Mouse (Mus musculus) embryo, embryonic 11 days (tissue): Measurements from ENCODE around the gene Dpf3.
A peak's percentile ranks its signal among the peaks of the same experiment; 100 is the strongest.

Experiments
- DNase-seq: peaks from one replicate; pipeline ENCODE4 v3.0.0-alpha.2; 2015

The Dpf3 gene

DNA sequence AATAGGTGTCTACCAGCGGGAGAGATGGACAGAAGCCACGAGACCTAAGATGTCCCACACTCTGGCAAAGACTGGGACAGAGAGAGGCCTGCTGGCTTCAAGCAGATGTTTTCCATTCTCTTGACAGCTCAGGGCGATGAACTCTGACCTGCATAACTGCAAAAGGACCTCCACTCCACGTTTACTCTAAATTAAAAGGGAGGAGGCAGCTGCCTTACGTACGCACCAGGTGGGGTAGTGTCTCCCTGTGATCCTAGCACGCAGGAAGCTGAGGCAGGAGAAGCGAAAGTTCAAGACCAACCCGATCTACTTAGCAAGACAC is 8.4 kb upstream of the Dpf3 start:
- no peak for DNase-seq

- no peak for DNase-seq
These were observed 7.9 kb upstream of the Dpf3 start for GRCm38 (mm10) chr12:83495248-83495960.

DNA sequence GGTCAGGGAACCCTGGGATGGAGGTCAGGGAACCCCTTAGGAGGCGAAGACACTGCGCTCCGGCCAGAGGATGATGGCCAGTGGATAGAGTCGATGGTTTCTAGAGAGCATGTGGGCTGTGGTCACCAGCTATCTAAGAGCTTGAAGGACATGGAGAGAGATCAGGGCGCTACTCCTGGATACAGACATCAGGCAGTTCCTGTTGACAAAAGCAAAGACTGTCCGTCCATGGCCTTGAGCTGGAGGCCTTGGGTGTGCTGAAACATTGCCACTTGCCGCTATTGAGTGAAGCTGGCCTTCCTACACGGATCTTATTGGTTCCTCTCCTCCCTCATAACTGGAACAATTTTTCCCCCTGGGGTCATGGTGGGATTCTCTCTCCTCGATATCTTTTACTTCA is 6.7 kb upstream of the Dpf3 start:
- no peak for DNase-seq

DNA sequence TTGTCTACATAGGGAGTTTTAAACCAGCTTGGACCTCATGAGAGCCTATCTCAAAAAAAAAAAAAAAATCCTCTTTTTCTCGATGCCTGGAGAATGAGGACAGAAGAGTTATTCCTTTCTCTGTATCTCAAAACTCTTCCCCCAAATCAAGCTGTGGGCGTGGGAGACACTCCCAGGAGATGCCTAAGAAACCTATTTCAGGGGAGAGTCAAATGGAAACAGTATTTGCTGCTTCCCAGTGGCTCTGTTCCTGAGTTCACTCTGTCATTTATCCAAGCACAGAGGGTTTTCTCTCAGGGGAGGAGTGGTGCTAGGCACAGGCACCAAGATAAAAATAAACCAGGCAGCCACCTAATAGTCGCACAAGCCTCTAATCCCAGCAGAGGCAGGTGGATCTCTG is 5.3 kb upstream of the Dpf3 start:
- no peak for DNase-seq

- no peak for DNase-seq
These were observed 4.1 kb upstream of the Dpf3 start for GRCm38 (mm10) chr12:83491609-83492008.

- no peak for DNase-seq
These were observed 2.2 kb upstream of the Dpf3 start for GRCm38 (mm10) chr12:83489748-83490147.

GRCm38 (mm10) chr12:83488211-83488941 is 860 bp upstream of the Dpf3 start:
- DNase-seq = peak; percentile 51

GRCm38 (mm10) chr12:83486671-83487461 is 650 bp downstream of the Dpf3 start:
- peak; percentile 76 for DNase-seq

DNA sequence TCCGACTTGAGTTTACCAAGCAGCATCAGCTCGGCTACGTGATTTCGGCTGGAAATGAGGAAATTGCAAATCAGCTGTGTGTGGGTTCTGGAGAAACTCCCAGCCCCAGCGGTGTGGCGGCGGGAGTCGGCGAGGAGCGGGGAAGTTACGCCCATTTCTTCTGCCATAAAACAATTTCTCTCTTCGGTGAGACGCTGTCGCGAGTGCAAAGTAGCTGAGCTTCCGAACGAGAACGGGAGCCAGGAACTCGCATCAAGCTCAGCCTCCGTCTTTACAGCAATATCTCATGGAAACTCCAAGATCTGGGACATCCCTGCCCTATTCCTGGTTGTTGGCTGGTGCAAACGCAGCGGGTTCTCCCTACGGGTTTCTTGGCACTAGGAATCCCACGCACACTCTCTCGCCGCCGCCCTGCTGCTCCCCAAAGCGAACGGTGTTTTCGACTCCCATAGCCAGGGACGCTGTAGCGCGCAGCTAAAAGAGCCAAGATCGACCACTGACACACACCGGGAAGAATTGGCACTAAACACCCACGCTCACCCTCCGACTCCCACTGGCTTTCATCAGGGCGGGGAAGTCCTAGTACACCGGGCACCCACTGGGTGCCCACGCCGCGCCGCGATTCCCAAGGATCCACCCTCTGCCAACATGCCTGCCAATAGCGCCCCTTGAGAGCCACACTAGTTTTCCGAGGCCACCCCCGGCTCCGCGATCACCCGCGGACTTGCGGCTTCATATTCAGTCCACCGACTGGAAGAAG is 1.4 kb downstream of the Dpf3 start:
- DNase-seq = peak; percentile 51

DNA sequence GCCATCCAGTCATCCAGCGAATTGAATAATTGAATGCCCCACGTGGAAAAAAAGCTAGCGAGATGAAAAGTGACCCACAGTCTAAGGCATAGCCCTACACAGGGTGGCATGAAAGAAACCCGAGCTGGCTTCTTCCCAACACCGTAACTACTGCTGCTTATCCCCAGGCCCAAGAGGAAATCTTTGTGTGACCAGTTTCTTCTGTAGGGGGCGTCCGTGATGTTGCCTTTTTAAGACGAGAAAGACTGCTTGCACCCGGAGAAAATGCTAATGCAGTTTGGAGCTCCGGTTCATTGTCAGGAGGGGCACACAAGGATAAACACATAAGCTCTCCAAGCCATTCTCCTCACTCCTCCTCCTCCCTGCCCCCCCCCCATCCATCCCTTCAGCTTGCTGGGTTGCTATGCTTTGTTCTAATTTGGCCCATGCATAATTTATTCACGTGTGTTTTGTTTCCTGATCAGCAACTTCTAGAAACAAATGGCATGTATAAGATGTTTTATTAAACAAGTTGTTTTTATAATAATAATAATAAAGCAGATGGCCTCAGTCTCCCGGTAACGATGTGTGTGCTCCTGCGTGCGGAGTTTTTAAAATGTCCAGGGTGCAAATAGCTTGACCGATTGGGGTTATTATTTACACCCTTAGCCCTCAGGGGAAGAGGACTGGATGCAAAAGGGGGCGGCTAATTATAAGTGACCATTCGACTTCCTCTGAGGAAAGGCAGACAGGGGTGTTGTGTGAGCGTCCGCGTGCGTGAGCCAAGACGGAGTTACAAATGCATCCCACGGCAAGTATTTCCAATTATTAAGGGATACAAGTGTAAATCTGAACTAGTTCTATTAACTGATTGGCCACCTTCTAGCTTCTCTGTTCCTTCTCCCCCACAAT is 2.4 kb downstream of the Dpf3 start:
- DNase-seq = peak; percentile 68

DNA sequence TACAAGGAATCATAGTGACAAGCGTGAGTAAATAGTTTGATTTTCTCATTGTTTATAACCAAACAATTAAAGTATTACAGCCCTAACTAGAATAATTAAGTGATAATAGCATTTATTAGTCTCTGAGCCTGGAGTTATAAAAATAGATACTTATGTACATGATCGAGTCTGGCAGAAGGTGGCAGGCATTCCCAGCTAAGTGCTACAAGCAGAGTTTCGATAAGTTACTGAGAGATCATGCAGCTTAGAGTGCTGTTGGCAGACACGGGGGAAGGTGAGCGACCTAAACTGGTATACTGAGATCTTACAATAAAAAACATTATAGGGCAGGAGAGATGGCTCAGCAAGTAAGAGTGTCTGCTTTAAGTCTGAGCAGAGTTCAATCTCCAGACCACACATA is 3.9 kb downstream of the Dpf3 start:
- DNase-seq = no peak

GRCm38 (mm10) chr12:83481439-83481838 is 6.1 kb downstream of the Dpf3 start:
- DNase-seq = peak; percentile 40

DNA sequence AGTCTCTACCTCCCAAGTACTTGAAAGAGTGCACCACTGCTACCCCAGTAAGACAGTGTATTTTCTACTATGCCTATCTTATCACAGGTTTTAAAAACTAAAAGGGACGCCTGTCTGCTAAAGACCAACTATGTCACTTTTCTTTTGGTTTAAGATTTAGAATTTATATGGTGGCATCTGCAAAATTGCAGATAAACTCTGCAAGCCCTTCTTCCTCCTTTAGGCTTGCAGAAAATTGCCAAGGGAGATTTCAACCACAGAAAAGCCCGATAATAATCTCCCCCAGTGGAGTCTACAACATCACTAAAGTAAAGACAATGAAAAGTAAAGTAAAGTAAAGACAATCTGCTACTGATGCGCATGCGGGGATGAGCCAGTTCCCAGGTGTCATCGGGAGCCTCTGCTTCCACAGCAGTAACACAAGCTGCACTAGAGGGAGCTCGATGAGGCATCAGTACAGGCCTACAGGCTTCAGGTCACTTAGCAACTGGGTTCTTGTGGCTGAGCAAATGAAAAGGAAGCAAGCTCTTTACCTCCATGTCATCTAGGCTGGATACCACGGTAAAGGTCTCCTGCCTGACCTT is 7.6 kb downstream of the Dpf3 start:
- no peak for DNase-seq

DNA sequence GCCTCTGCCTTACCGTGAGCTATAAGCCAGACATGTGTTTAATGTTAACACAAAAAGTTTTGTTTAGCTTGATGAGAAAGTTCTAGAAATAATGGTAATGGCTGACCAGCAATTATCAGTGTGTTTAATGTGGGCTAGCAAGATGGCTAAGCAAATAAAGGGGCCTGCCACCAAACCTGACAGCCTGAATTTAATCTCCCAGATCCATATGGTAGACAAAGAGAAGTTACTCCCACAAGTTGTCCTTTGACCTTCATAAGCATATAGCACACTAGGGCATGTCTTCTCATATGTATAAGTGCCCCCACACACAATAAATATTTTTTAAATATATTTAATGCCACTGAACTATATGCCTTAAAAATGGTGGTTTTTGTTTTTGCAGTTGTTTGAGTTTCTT is 8.4 kb downstream of the Dpf3 start:
- DNase-seq = no peak

GRCm38 (mm10) chr12:83476277-83476676 is 11.2 kb downstream of the Dpf3 start:
- no peak for DNase-seq

DNA sequence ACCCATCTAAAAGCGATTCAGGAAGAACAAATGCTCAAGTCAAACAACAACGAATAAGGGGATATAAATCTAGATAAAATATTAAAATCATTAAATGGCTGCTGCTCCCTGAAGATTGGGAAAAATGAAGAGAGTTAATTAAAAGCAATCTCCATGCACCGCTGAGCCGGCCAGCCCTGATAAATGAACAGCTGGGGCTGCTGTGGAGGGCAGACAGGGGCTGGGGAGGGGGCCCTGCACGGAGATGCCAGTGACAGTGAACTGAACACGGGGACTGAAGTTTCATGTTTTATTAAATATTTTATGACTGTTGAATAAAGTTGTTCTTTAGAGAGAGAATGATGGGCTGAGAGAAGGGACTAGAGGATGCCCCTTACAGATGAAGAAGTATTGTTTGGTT is 12.1 kb downstream of the Dpf3 start:
- no peak for DNase-seq

GRCm38 (mm10) chr12:83473987-83474600 is 13.4 kb downstream of the Dpf3 start:
- DNase-seq = peak; percentile 39

DNA sequence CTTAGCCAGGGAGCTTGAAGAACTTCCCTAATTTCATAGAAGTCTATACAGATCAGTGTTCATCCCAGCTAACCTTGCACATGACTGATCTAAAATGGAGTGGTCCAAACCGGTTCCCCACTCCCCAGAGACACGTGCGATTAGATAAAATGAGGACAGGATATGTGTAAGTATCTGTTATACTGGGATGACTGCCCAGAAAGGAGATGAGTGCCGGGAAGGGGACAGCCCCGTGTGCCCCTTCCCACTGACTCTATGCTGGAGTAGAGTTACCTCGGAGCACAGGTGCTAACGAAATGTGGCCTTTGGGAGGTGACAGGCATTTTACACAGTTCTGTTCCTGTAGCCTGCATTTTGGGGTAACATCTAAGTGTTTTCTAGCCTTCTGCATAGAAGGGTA is 15.8 kb downstream of the Dpf3 start:
- DNase-seq = no peak

DNA sequence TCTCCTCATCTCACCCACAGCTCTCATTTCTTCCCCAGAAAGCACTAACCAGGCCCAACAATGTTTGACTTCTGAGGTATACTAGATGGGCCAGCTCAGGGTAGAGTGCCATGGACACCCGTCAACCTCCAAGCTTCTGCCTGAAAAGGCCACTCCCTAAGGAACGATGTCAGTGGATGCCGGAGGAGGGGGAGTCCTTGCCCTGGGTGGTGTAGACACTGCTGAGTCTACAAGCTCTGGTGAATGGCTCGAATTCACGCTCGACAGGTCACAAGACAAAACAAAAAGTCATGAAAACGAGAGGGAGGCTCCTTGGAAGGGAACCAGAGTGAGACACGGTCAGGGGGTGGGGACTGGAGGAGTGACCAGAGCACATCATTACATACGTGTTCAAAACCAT is 17.4 kb downstream of the Dpf3 start:
- DNase-seq = no peak

- DNase-seq = peak; percentile 69
These were observed 20.7 kb downstream of the Dpf3 start for GRCm38 (mm10) chr12:83466508-83467430.
